Mouse (Mus musculus): ENCODE measurements at regions not wholly inside any gene's neighbourhood (a gene's known extent, or its start where the extent isn't known, plus 50 kb on each side); places are given as distances from the start of the nearest gene placed in this dataset.

GRCm38 (mm10) chr3:38697349-38697748 lies 189.4 kb upstream of the Fat4 start:
- in situ Hi-C loops (cut with MseI, MboI): no loop called here

GRCm38 (mm10) chr3:38695836-38696235 lies 190.9 kb upstream of the Fat4 start:
- in situ Hi-C loops (cut with MseI, MboI): no loop called here

GRCm38 (mm10) chr3:38692768-38693167 lies 194.0 kb upstream of the Fat4 start:
- in situ Hi-C loops (cut with MseI, MboI): no loop called here

- in situ Hi-C loops (cut with MseI, MboI): no loop called here
These were observed 199.8 kb upstream of the Ankrd50 start for GRCm38 (mm10) chr3:38684247-38684991.

- in situ Hi-C loops (cut with MseI, MboI): no loop called here
These were observed 179.2 kb upstream of the Ankrd50 start for GRCm38 (mm10) chr3:38663670-38664494.

- in situ Hi-C loops (cut with MseI, MboI): no loop called here
These were observed 178.4 kb upstream of the Ankrd50 start for GRCm38 (mm10) chr3:38663023-38663422.

GRCm38 (mm10) chr3:38656790-38657189 lies 172.1 kb upstream of the Ankrd50 start:
- in situ Hi-C loops (cut with MseI, MboI): no loop called here

- in situ Hi-C loops (cut with MseI, MboI): no loop called here
These were observed 169.3 kb upstream of the Ankrd50 start for GRCm38 (mm10) chr3:38653928-38654327.

GRCm38 (mm10) chr3:38652985-38653685 lies 168.5 kb upstream of the Ankrd50 start:
- in situ Hi-C loops (cut with MseI, MboI): no loop called here

GRCm38 (mm10) chr3:38650176-38650575 lies 165.5 kb upstream of the Ankrd50 start:
- in situ Hi-C loops (cut with MseI, MboI): no loop called here

- in situ Hi-C loops (cut with MseI, MboI): no loop called here
These were observed 164.0 kb upstream of the Ankrd50 start for GRCm38 (mm10) chr3:38648633-38649032.

- in situ Hi-C loops (cut with MseI, MboI): no loop called here
These were observed 163.2 kb upstream of the Ankrd50 start for GRCm38 (mm10) chr3:38647737-38648330.

GRCm38 (mm10) chr3:38641733-38642132 lies 157.1 kb upstream of the Ankrd50 start:
- in situ Hi-C loops (cut with MseI, MboI): no loop called here

- in situ Hi-C loops (cut with MseI, MboI): no loop called here
These were observed 152.2 kb upstream of the Ankrd50 start for GRCm38 (mm10) chr3:38636806-38637205.

- in situ Hi-C loops (cut with MseI, MboI): no loop called here
These were observed 148.7 kb upstream of the Ankrd50 start for GRCm38 (mm10) chr3:38633347-38633746.

GRCm38 (mm10) chr3:38625575-38626184 lies 141.0 kb upstream of the Ankrd50 start:
- in situ Hi-C loops (cut with MseI, MboI): no loop called here

GRCm38 (mm10) chr3:38617989-38618388 lies 133.3 kb upstream of the Ankrd50 start:
- in situ Hi-C loops (cut with MseI, MboI): loop anchor here in 1 of 2 experiments (25.0 kb wide), 1 partner anchor 356 kb away; no protein-coding TSS in a partner anchor

GRCm38 (mm10) chr3:38617217-38617616 lies 132.6 kb upstream of the Ankrd50 start:
- in situ Hi-C loops (cut with MseI, MboI): loop anchor here in 1 of 2 experiments (25.0 kb wide), 1 partner anchor 355 kb away; no protein-coding TSS in a partner anchor

GRCm38 (mm10) chr3:38613706-38614105 lies 129.1 kb upstream of the Ankrd50 start:
- in situ Hi-C loops (cut with MseI, MboI): loop anchor here in 1 of 2 experiments (25.0 kb wide), 1 partner anchor 351 kb away; no protein-coding TSS in a partner anchor

GRCm38 (mm10) chr3:38591531-38591930 lies 106.9 kb upstream of the Ankrd50 start:
- in situ Hi-C loops (cut with MseI, MboI): no loop called here

GRCm38 (mm10) chr3:38588966-38589365 lies 104.3 kb upstream of the Ankrd50 start:
- in situ Hi-C loops (cut with MseI, MboI): no loop called here
